Mouse (Mus musculus): ENCODE measurements around the gene Plin2. TPM values are rescaled to one million over a fixed set of nuclear protein-coding genes. Genes with fewer than 3 reads are reported as not detected.
"Not testable (repeated sequence)": the region's sequence is repeated elsewhere in the genome, so short reads cannot be mapped to it uniquely, and the experiment has no call there.

Plin2 gene
- polyA plus RNA-seq, 1 experiment, result 107 TPM

GRCm38 (mm10) chr4:86632556-86632955 is 37.3 kb downstream of the Plin2 start:
- 58% methylated on average over 4 of the region's 5 CpGs for WGBS
- H3K4me3 ChIP-seq (ENCODE audit: control insufficient read depth, insufficient read depth, low read length); H3K4me1 ChIP-seq (replicated peaks; ENCODE audit: control insufficient read depth, insufficient read depth, low read length); DNase-seq; H3K27ac ChIP-seq (ENCODE audit: control insufficient read depth, insufficient read depth, low read length); H3K36me3 ChIP-seq (ENCODE audit: control insufficient read depth, insufficient read depth, low read length); H3K27me3 ChIP-seq (ENCODE audit: control insufficient read depth, insufficient read depth, low read length): not testable (repeated sequence)

GRCm38 (mm10) chr4:86631831-86632230 is 38.0 kb downstream of the Plin2 start:
- no peaks in the 10 kb centered on the region for H3K27me3 ChIP-seq (ENCODE audit: control insufficient read depth, insufficient read depth, low read length)
- H3K4me1 ChIP-seq (replicated peaks; ENCODE audit: control insufficient read depth, insufficient read depth, low read length), result no peaks in the 10 kb centered on the region
- DNase-seq, result no peak
- H3K4me3 ChIP-seq (ENCODE audit: control insufficient read depth, insufficient read depth, low read length), result no peak overlapping the region
- H3K36me3 ChIP-seq (ENCODE audit: control insufficient read depth, insufficient read depth, low read length), result no peaks in the 10 kb centered on the region
- no peak for TF ChIP-seq CTCF (IDR thresholded peaks at IDR 0.05; ENCODE audit: borderline replicate concordance, control insufficient read depth, extremely low read depth, insufficient read depth, low read length, poor library complexity)
- no peak for TF ChIP-seq POLR2A (IDR thresholded peaks at IDR 0.05; ENCODE audit: control insufficient read depth, extremely low read depth, insufficient read depth, low read length, poor library complexity)
- no peak overlapping the region for H3K27ac ChIP-seq (ENCODE audit: control insufficient read depth, insufficient read depth, low read length)
- 86% methylated on average over 4 of the region's 4 CpGs for WGBS

- 95% methylated on average over 7 of the region's 7 CpGs for WGBS
- H3K36me3 ChIP-seq (ENCODE audit: control insufficient read depth, insufficient read depth, low read length); H3K4me1 ChIP-seq (replicated peaks; ENCODE audit: control insufficient read depth, insufficient read depth, low read length); DNase-seq; H3K27ac ChIP-seq (ENCODE audit: control insufficient read depth, insufficient read depth, low read length); H3K27me3 ChIP-seq (ENCODE audit: control insufficient read depth, insufficient read depth, low read length); H3K4me3 ChIP-seq (ENCODE audit: control insufficient read depth, insufficient read depth, low read length): not testable (repeated sequence)
Measured at GRCm38 (mm10) chr4:86626496-86626895, 43.4 kb downstream of the Plin2 start.

GRCm38 (mm10) chr4:86625463-86625862 is 44.4 kb downstream of the Plin2 start:
- 69% methylated on average over 5 of the region's 5 CpGs for WGBS
- no peak for DNase-seq
- TF ChIP-seq POLR2A (IDR thresholded peaks at IDR 0.05; ENCODE audit: control insufficient read depth, extremely low read depth, insufficient read depth, low read length, poor library complexity) (no peak), CTCF (IDR thresholded peaks at IDR 0.05; ENCODE audit: borderline replicate concordance, control insufficient read depth, extremely low read depth, insufficient read depth, low read length, poor library complexity) (no peak)
- no peaks in the 10 kb centered on the region for H3K27me3 ChIP-seq (ENCODE audit: control insufficient read depth, insufficient read depth, low read length)
- no peaks in the 10 kb centered on the region for H3K36me3 ChIP-seq (ENCODE audit: control insufficient read depth, insufficient read depth, low read length)
- H3K27ac ChIP-seq (ENCODE audit: control insufficient read depth, insufficient read depth, low read length), result no peak overlapping the region
- no peaks in the 10 kb centered on the region for H3K4me1 ChIP-seq (replicated peaks; ENCODE audit: control insufficient read depth, insufficient read depth, low read length)
- no peak overlapping the region for H3K4me3 ChIP-seq (ENCODE audit: control insufficient read depth, insufficient read depth, low read length)

GRCm38 (mm10) chr4:86622532-86622931 is 47.3 kb downstream of the Plin2 start:
- not testable (repeated sequence) for H3K4me3 ChIP-seq (ENCODE audit: control insufficient read depth, insufficient read depth, low read length); H3K27me3 ChIP-seq (ENCODE audit: control insufficient read depth, insufficient read depth, low read length); DNase-seq; H3K4me1 ChIP-seq (replicated peaks; ENCODE audit: control insufficient read depth, insufficient read depth, low read length); H3K36me3 ChIP-seq (ENCODE audit: control insufficient read depth, insufficient read depth, low read length); H3K27ac ChIP-seq (ENCODE audit: control insufficient read depth, insufficient read depth, low read length)
- 93% methylated on average over 1 of the region's 1 CpGs for WGBS

- WGBS, result 87% methylated on average over 3 of the region's 3 CpGs
- Histone ChIP-seq H3K27me3 (ENCODE audit: control insufficient read depth, insufficient read depth, low read length) (no peaks in the 10 kb centered on the region), H3K27ac (ENCODE audit: control insufficient read depth, insufficient read depth, low read length) (no peak overlapping the region), H3K4me3 (ENCODE audit: control insufficient read depth, insufficient read depth, low read length) (no peak overlapping the region), H3K4me1 (replicated peaks; ENCODE audit: control insufficient read depth, insufficient read depth, low read length) (no peaks in the 10 kb centered on the region), H3K36me3 (ENCODE audit: control insufficient read depth, insufficient read depth, low read length) (no peaks in the 10 kb centered on the region)
- no peak for DNase-seq
- no peak for TF ChIP-seq CTCF (IDR thresholded peaks at IDR 0.05; ENCODE audit: borderline replicate concordance, control insufficient read depth, extremely low read depth, insufficient read depth, low read length, poor library complexity)
- TF ChIP-seq POLR2A (IDR thresholded peaks at IDR 0.05; ENCODE audit: control insufficient read depth, extremely low read depth, insufficient read depth, low read length, poor library complexity), result no peak
Measured at GRCm38 (mm10) chr4:86622116-86622515, 47.7 kb downstream of the Plin2 start.

GRCm38 (mm10) chr4:86620506-86620905 is 49.4 kb downstream of the Plin2 start:
- no peak for DNase-seq
- Histone ChIP-seq H3K4me3 (ENCODE audit: control insufficient read depth, insufficient read depth, low read length) (no peak overlapping the region), H3K36me3 (ENCODE audit: control insufficient read depth, insufficient read depth, low read length) (no peaks in the 10 kb centered on the region), H3K27me3 (ENCODE audit: control insufficient read depth, insufficient read depth, low read length) (no peaks in the 10 kb centered on the region), H3K4me1 (replicated peaks; ENCODE audit: control insufficient read depth, insufficient read depth, low read length) (no peaks in the 10 kb centered on the region), H3K27ac (ENCODE audit: control insufficient read depth, insufficient read depth, low read length) (no peak overlapping the region)
- TF ChIP-seq POLR2A (IDR thresholded peaks at IDR 0.05; ENCODE audit: control insufficient read depth, extremely low read depth, insufficient read depth, low read length, poor library complexity), result no peak
- no peak for TF ChIP-seq CTCF (IDR thresholded peaks at IDR 0.05; ENCODE audit: borderline replicate concordance, control insufficient read depth, extremely low read depth, insufficient read depth, low read length, poor library complexity)
- WGBS, result 70% methylated on average over 2 of the region's 2 CpGs
